Mouse (Mus musculus) erythroblast, embryonic 14.5 days (primary cell): Measurements from ENCODE around the gene Castor1. TPM values are rescaled to one million over a fixed set of nuclear protein-coding genes. Genes with fewer than 3 reads are reported as not detected.

Experiments used
- H3K27me3 ChIP-seq: 2 replicates; pipeline ENCODE4 v1.6.1; 2012; ENCODE audit warnings: inconsistent platforms; ENCODE audit not compliant: control insufficient read depth
- H3K36me3 ChIP-seq: 2 replicates; pipeline ENCODE4 v1.6.1; 2012; ENCODE audit warnings: mild to moderate bottlenecking, inconsistent platforms; ENCODE audit not compliant: control insufficient read depth
- H3K4me1 ChIP-seq: 2 replicates; pipeline ENCODE4 v1.6.1; 2012; ENCODE audit warnings: inconsistent platforms; ENCODE audit not compliant: control insufficient read depth
- H3K4me3 ChIP-seq: replicated peaks from 2 replicates; pipeline ENCODE3; 2012; ENCODE audit warnings: moderate library complexity, mild to moderate bottlenecking, inconsistent platforms
- H3K9me3 ChIP-seq: 2 replicates; pipeline ENCODE4 v1.6.1; 2012; ENCODE audit warnings: low read length, inconsistent platforms, mixed read lengths; ENCODE audit not compliant: control insufficient read depth
- GATA1 ChIP-seq: IDR thresholded peaks from 2 replicates; pipeline ENCODE4 v1.6.1; 2012; ENCODE audit warnings: low read length, inconsistent platforms, mixed read lengths
- TAL1 ChIP-seq: IDR thresholded peaks from 3 replicates; pipeline ENCODE4 v1.6.1; 2012; ENCODE audit warnings: low read length, inconsistent platforms, mixed read lengths
- polyA plus RNA-seq: library from polyadenylated mRNA; stranded (reverse); fragments of >175 nt; gene quantifications from 2 replicates; pipeline ENCODE4 v1.2.3, GENCODE M21; 2012

The Castor1 gene
- polyA plus RNA-seq, 1 experiment: 0.18 TPM

GRCm38 (mm10) chr11:4216248-4217000 is 1.6 kb upstream of the Castor1 start:
- Histone ChIP-seq H3K4me3 (no peak overlapping the region), H3K36me3 (peaks cover 49% of the 10 kb centered on the region), H3K4me1 (peaks cover 47% of the 10 kb centered on the region), H3K27me3 (peaks cover 23% of the 10 kb centered on the region), H3K9me3 (no peaks in the 10 kb centered on the region)
- TF ChIP-seq TAL1: no peak
- no peak for TF ChIP-seq GATA1

- peaks cover 69% of the 10 kb centered on the region for H3K4me1 ChIP-seq
- peaks cover 23% of the 10 kb centered on the region for H3K27me3 ChIP-seq
- H3K36me3 ChIP-seq: peaks cover 32% of the 10 kb centered on the region
- no peaks in the 10 kb centered on the region for H3K9me3 ChIP-seq
- TF ChIP-seq GATA1 (no peak), TAL1 (no peak)
- peak overlapping the region; percentile 73 for H3K4me3 ChIP-seq
Observed at GRCm38 (mm10) chr11:4218637-4219036, 612 bp downstream of the Castor1 start.

GRCm38 (mm10) chr11:4219317-4219751 is 1.3 kb downstream of the Castor1 start:
- peaks cover 75% of the 10 kb centered on the region for H3K4me1 ChIP-seq
- TF ChIP-seq TAL1 (no peak), GATA1 (no peak)

GRCm38 (mm10) chr11:4219908-4220307 is 1.9 kb downstream of the Castor1 start:
- TF ChIP-seq TAL1 (no peak), GATA1 (no peak)
- Histone ChIP-seq H3K9me3 (no peaks in the 10 kb centered on the region), H3K36me3 (peaks cover 22% of the 10 kb centered on the region), H3K4me1 (peaks cover 81% of the 10 kb centered on the region), H3K4me3 (no peak overlapping the region), H3K27me3 (peaks cover 23% of the 10 kb centered on the region)

More at GRCm38 (mm10) chr11:4219317-4219751, 1.3 kb downstream of the Castor1 start:
- Histone ChIP-seq H3K9me3 (no peaks in the 10 kb centered on the region), H3K36me3 (peaks cover 25% of the 10 kb centered on the region), H3K27me3 (peaks cover 23% of the 10 kb centered on the region), H3K4me3 (no peak overlapping the region)

GRCm38 (mm10) chr11:4220443-4221400 is 2.7 kb downstream of the Castor1 start:
- Histone ChIP-seq H3K4me3 (no peak overlapping the region), H3K4me1 (peaks cover 89% of the 10 kb centered on the region), H3K27me3 (peaks cover 23% of the 10 kb centered on the region), H3K9me3 (no peaks in the 10 kb centered on the region), H3K36me3 (peaks cover 24% of the 10 kb centered on the region)
- TF ChIP-seq TAL1: no peak
- no peak for TF ChIP-seq GATA1

- H3K27me3 ChIP-seq: peaks cover 23% of the 10 kb centered on the region
- peaks cover 98% of the 10 kb centered on the region for H3K4me1 ChIP-seq
- no peaks in the 10 kb centered on the region for H3K9me3 ChIP-seq
- H3K36me3 ChIP-seq: peaks cover 20% of the 10 kb centered on the region
- TF ChIP-seq GATA1: no peak
- TF ChIP-seq TAL1: no peak
- no peak overlapping the region for H3K4me3 ChIP-seq
Observed at GRCm38 (mm10) chr11:4222046-4222950, 4.3 kb downstream of the Castor1 start.

GRCm38 (mm10) chr11:4223393-4224188 is 5.6 kb downstream of the Castor1 start:
- Histone ChIP-seq H3K27me3 (peaks cover 17% of the 10 kb centered on the region), H3K9me3 (no peaks in the 10 kb centered on the region), H3K36me3 (peaks cover 33% of the 10 kb centered on the region), H3K4me1 (peaks cover 97% of the 10 kb centered on the region), H3K4me3 (peak overlapping the region; percentile 72)
- TF ChIP-seq TAL1 (peak; percentile 37; the same call in 1 of the 3 replicates), GATA1 (0 out of 2 replicates have a peak, but pooled peaks have one; percentile 29)
